Mouse (Mus musculus): ENCODE measurements around the gene Ocm. TPM values are rescaled to one million over a fixed set of nuclear protein-coding genes. Genes with fewer than 3 reads are reported as not detected.

Gene Ocm
- total and polyA plus RNA-seq, 2 experiments from 2014 or later: not detected

GRCm38 (mm10) chr5:143994632-143995365 lies 31.7 kb downstream of the Ocm start:
- 55% methylated on average over 11 of the region's 11 CpGs for WGBS
- no peak for ATAC-seq (ENCODE audit: insufficient read depth, low read depth)
- Histone ChIP-seq H3K9me3 (replicated peaks; ENCODE audit: control insufficient read depth, low read length) (no peaks in the 10 kb centered on the region), H3K4me3 (ENCODE audit: low read depth, low read length) (no peak overlapping the region), H3K4me2 (ENCODE audit: low read depth, low read length) (no peak overlapping the region), H3K27me3 (ENCODE audit: control insufficient read depth, insufficient read depth, low read length) (no peaks in the 10 kb centered on the region), H3K4me1 (ENCODE audit: control insufficient read depth, insufficient read depth) (peaks cover 9% of the 10 kb centered on the region; the same call in 1 of the 2 replicates), H3K9ac (replicated peaks; ENCODE audit: low read depth, low read length) (no peak overlapping the region), H3K36me3 (replicated peaks; ENCODE audit: control insufficient read depth, insufficient read depth, low read length) (peaks cover 87% of the 10 kb centered on the region), H3K27ac (ENCODE audit: low read depth) (peak overlapping the region; percentile 55; the same call in 1 of the 2 replicates)
- TF ChIP-seq CTCF (IDR thresholded peaks at IDR 0.05; ENCODE audit: low read depth): peak; percentile 15; the same call in 1 of the 2 replicates
- TF ChIP-seq EP300 (IDR thresholded peaks at IDR 0.05; ENCODE audit: low read depth): no peak
- DNase-seq (ENCODE audit: low spot score): no peak

GRCm38 (mm10) chr5:143993849-143994248 lies 32.6 kb downstream of the Ocm start:
- Histone ChIP-seq H3K27me3 (ENCODE audit: control insufficient read depth, insufficient read depth, low read length) (no peaks in the 10 kb centered on the region), H3K9ac (replicated peaks; ENCODE audit: low read depth, low read length) (no peak overlapping the region), H3K9me3 (replicated peaks; ENCODE audit: control insufficient read depth, low read length) (no peaks in the 10 kb centered on the region), H3K36me3 (replicated peaks; ENCODE audit: control insufficient read depth, insufficient read depth, low read length) (peaks cover 84% of the 10 kb centered on the region), H3K4me3 (ENCODE audit: low read depth, low read length) (no peak overlapping the region), H3K4me2 (ENCODE audit: low read depth, low read length) (no peak overlapping the region), H3K4me1 (ENCODE audit: control insufficient read depth, insufficient read depth) (peaks cover 9% of the 10 kb centered on the region; the same call in 1 of the 2 replicates), H3K27ac (ENCODE audit: low read depth) (peak overlapping the region; percentile 55)
- ATAC-seq (ENCODE audit: insufficient read depth, low read depth) (peak; percentile 57), DNase-seq (ENCODE audit: low spot score) (peak; percentile 60)
- 62% methylated on average over 5 of the region's 5 CpGs for WGBS
- TF ChIP-seq CTCF (IDR thresholded peaks at IDR 0.05; ENCODE audit: low read depth) (no peak), EP300 (IDR thresholded peaks at IDR 0.05; ENCODE audit: low read depth) (no peak)

- 83% methylated on average over 8 of the region's 8 CpGs for WGBS
- peak overlapping the region; percentile 55; the same call in 1 of the 2 replicates for H3K27ac ChIP-seq (ENCODE audit: low read depth)
- ATAC-seq (ENCODE audit: insufficient read depth, low read depth): no peak
Measured at GRCm38 (mm10) chr5:143993260-143993659, 33.2 kb downstream of the Ocm start.

GRCm38 (mm10) chr5:143992661-143993060 lies 33.8 kb downstream of the Ocm start:
- H3K27me3 ChIP-seq (ENCODE audit: control insufficient read depth, insufficient read depth, low read length): no peaks in the 10 kb centered on the region
- peaks cover 80% of the 10 kb centered on the region for H3K36me3 ChIP-seq (replicated peaks; ENCODE audit: control insufficient read depth, insufficient read depth, low read length)
- ATAC-seq (ENCODE audit: insufficient read depth, low read depth) (no peak), DNase-seq (ENCODE audit: low spot score) (no peak)
- H3K27ac ChIP-seq (ENCODE audit: low read depth): no peak overlapping the region
- H3K9me3 ChIP-seq (replicated peaks; ENCODE audit: control insufficient read depth, low read length): no peaks in the 10 kb centered on the region
- no peak overlapping the region for H3K4me3 ChIP-seq (ENCODE audit: low read depth, low read length)
- no peak overlapping the region for H3K4me2 ChIP-seq (ENCODE audit: low read depth, low read length)
- peaks cover 9% of the 10 kb centered on the region; the same call in 1 of the 2 replicates for H3K4me1 ChIP-seq (ENCODE audit: control insufficient read depth, insufficient read depth)
- H3K9ac ChIP-seq (replicated peaks; ENCODE audit: low read depth, low read length): no peak overlapping the region
- 78% methylated on average over 10 of the region's 10 CpGs for WGBS
- no peak for TF ChIP-seq CTCF (IDR thresholded peaks at IDR 0.05; ENCODE audit: low read depth)
- no peak for TF ChIP-seq EP300 (IDR thresholded peaks at IDR 0.05; ENCODE audit: low read depth)

More at GRCm38 (mm10) chr5:143993260-143993659, 33.2 kb downstream of the Ocm start:
- Histone ChIP-seq H3K9ac (replicated peaks; ENCODE audit: low read depth, low read length) (no peak overlapping the region), H3K36me3 (replicated peaks; ENCODE audit: control insufficient read depth, insufficient read depth, low read length) (peaks cover 80% of the 10 kb centered on the region), H3K4me1 (ENCODE audit: control insufficient read depth, insufficient read depth) (peaks cover 9% of the 10 kb centered on the region; the same call in 1 of the 2 replicates), H3K27me3 (ENCODE audit: control insufficient read depth, insufficient read depth, low read length) (no peaks in the 10 kb centered on the region), H3K9me3 (replicated peaks; ENCODE audit: control insufficient read depth, low read length) (no peaks in the 10 kb centered on the region), H3K4me3 (ENCODE audit: low read depth, low read length) (no peak overlapping the region), H3K4me2 (ENCODE audit: low read depth, low read length) (no peak overlapping the region)
- no peak for TF ChIP-seq EP300 (IDR thresholded peaks at IDR 0.05; ENCODE audit: low read depth)
- TF ChIP-seq CTCF (IDR thresholded peaks at IDR 0.05; ENCODE audit: low read depth): no peak
- no peak for DNase-seq (ENCODE audit: low spot score)

- Histone ChIP-seq H3K4me3 (ENCODE audit: low read depth, low read length) (no peak overlapping the region), H3K9me3 (replicated peaks; ENCODE audit: control insufficient read depth, low read length) (no peaks in the 10 kb centered on the region), H3K27me3 (ENCODE audit: control insufficient read depth, insufficient read depth, low read length) (no peaks in the 10 kb centered on the region), H3K4me1 (ENCODE audit: control insufficient read depth, insufficient read depth) (peaks cover 9% of the 10 kb centered on the region; the same call in 1 of the 2 replicates), H3K27ac (ENCODE audit: low read depth) (no peak overlapping the region; the same call in 1 of the 2 replicates), H3K9ac (replicated peaks; ENCODE audit: low read depth, low read length) (no peak overlapping the region), H3K36me3 (replicated peaks; ENCODE audit: control insufficient read depth, insufficient read depth, low read length) (peaks cover 87% of the 10 kb centered on the region), H3K4me2 (ENCODE audit: low read depth, low read length) (no peak overlapping the region)
- no peak for TF ChIP-seq EP300 (IDR thresholded peaks at IDR 0.05; ENCODE audit: low read depth)
- ATAC-seq (ENCODE audit: insufficient read depth, low read depth) (no peak), DNase-seq (ENCODE audit: low spot score) (no peak)
- WGBS: 75% methylated on average over 11 of the region's 11 CpGs
Measured at GRCm38 (mm10) chr5:143990086-143990485, 36.4 kb downstream of the Ocm start.
